Mouse (Mus musculus) limb, embryonic 11.5 days (tissue): ENCODE data around the gene Hcn2. TPM values are rescaled to one million over a fixed set of nuclear protein-coding genes. Genes with fewer than 3 reads are reported as not detected.

Experiments used
- ATAC-seq: fragments of 200-750 bp; cut with Nextera tagmentation; 2 replicates; pipeline ENCODE4 v1.8.0; 2017; ENCODE audit warnings: low read depth; ENCODE audit not compliant: insufficient number of reproducible peaks, low FRiP score, low TSS enrichment
- DNase-seq: peaks from one replicate; pipeline ENCODE4 v3.0.0-alpha.2; 2015; ENCODE audit warnings: low spot score
- H3K27ac ChIP-seq: fragments of 300-500 bp; sonication (generic); replicated peaks from 2 replicates; pipeline ENCODE4 v1.5.1; 2014; ENCODE audit warnings: low read depth, mild to moderate bottlenecking, low read length
- H3K27me3 ChIP-seq: fragments of 300-500 bp; sonication (generic); 2 replicates; pipeline ENCODE4 v1.6.1; 2014; ENCODE audit warnings: mild to moderate bottlenecking, low read length, mixed read lengths; ENCODE audit not compliant: control insufficient read depth, insufficient read depth
- H3K36me3 ChIP-seq: fragments of 300-500 bp; sonication (generic); 2 replicates; pipeline ENCODE4 v1.6.1; 2014; ENCODE audit warnings: mild to moderate bottlenecking, low read length, moderate library complexity, mixed read lengths; ENCODE audit not compliant: control insufficient read depth, insufficient read depth
- H3K4me1 ChIP-seq: fragments of 300-500 bp; sonication (generic); 2 replicates; pipeline ENCODE4 v1.6.1; 2014; ENCODE audit warnings: low read length, mixed read lengths; ENCODE audit not compliant: control insufficient read depth, insufficient read depth
- H3K4me2 ChIP-seq: fragments of 300-500 bp; sonication (generic); 2 replicates; pipeline ENCODE4 v1.6.1; 2014; ENCODE audit warnings: low read depth, mild to moderate bottlenecking, moderate library complexity; ENCODE audit not compliant: severe bottlenecking
- H3K4me3 ChIP-seq: fragments of 300-500 bp; sonication (generic); 2 replicates; pipeline ENCODE4 v1.5.1; 2014; ENCODE audit warnings: low read depth, low read length
- H3K9ac ChIP-seq: fragments of 300-500 bp; sonication (generic); 2 replicates; pipeline ENCODE4 v1.6.1; 2014; ENCODE audit warnings: mild to moderate bottlenecking, low read length
- H3K9me3 ChIP-seq: fragments of 300-500 bp; sonication (generic); 2 replicates; pipeline ENCODE4 v1.6.1; 2016; ENCODE audit warnings: low read length; ENCODE audit not compliant: control insufficient read depth
- WGBS: fragments of 180-500 bp; shearing (Covaris S2); extraction: QIAGEN DNeasy Blood & Tissue Kit; methylation state at CpG from one replicate; pipeline ENCODE4 v1.1.7; 2014; 5-methylcytosine and 5-hydroxymethylcytosine counted together
- polyA plus RNA-seq: library from polyadenylated mRNA; unstranded; fragments of >200 nt; fragmentation: Nextera tagmentation; extraction: Ambion mirVana; gene quantifications from 2 replicates; pipeline ENCODE4 v1.2.1, GENCODE M21; 2014

Gene Hcn2
- polyA plus RNA-seq, 1 experiment from 2014 or later = not detected

DNA sequence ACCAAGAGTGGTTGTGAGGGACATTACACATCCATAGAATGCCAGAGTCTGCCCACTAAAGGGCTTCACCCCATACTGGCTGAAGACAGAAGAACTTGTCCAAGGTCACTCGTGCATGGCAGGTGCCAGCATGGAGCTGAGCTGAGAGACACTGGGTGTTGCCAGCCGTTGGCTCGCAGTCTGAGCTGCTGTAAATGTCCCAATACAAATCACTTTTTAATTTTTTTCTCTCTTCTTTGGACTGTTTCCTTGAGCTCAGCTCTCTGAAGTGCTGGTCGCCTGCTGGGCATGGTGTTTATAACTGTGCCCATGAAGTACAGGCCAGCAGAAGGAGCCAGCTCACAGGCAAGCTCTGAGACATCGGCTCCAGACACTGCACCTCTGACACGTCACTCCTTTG, 6.6 kb downstream of the Hcn2 start:
- H3K27me3 ChIP-seq = peaks cover 8% of the 10 kb centered on the region
- WGBS = 81% methylated on average over 6 of the region's 6 CpGs
- no peak overlapping the region for H3K27ac ChIP-seq
- no peak overlapping the region for H3K9ac ChIP-seq
- ATAC-seq (no peak), DNase-seq (no peak)
- no peak overlapping the region for H3K4me2 ChIP-seq
- no peaks in the 10 kb centered on the region for H3K9me3 ChIP-seq
- no peaks in the 10 kb centered on the region for H3K4me1 ChIP-seq
- H3K4me3 ChIP-seq = no peak overlapping the region
- no peaks in the 10 kb centered on the region for H3K36me3 ChIP-seq

DNA sequence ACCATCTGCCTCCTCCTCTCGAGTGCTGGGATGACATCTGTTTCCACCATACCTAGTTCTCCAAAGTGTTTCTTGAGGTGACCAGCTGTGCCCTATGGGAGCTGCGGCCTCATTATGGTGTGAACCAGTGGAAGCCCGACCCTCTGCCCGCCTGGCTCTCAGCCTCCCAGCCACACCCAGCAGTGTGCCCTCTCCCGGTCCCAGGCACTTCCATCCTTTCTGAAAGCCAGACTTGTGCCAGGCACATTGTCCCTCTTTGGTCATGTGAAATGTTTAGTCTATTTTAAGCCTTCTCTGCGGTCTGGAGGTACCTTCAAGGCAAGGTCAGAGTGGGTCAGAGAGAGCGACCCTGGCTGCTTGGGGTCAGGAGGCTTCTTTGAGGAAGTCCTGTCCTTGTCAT, 7.3 kb downstream of the Hcn2 start:
- Histone ChIP-seq H3K9me3 (no peaks in the 10 kb centered on the region), H3K4me3 (no peak overlapping the region), H3K4me1 (no peaks in the 10 kb centered on the region), H3K36me3 (no peaks in the 10 kb centered on the region), H3K27ac (no peak overlapping the region), H3K27me3 (peaks cover 2% of the 10 kb centered on the region; the same call in 1 of the 2 replicates), H3K9ac (no peak overlapping the region), H3K4me2 (no peak overlapping the region)
- no peak for ATAC-seq
- WGBS = 78% methylated on average over 7 of the region's 7 CpGs
- DNase-seq = no peak

DNA sequence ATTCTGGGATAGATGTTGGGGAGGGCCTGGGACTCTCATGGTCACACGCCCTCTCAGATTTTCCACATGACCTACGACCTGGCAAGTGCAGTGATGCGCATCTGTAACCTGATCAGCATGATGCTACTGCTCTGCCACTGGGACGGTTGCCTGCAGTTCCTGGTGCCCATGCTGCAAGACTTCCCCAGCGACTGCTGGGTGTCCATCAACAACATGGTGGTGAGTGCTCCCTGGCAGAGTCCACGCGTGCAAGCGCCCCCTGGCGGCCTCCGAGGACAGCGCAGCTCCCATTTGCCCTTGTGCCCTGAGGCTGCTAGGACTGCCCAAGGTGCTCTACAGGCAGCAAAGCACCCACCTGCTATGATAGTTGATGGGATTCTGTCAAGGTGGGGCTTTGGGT, 9.7 kb downstream of the Hcn2 start:
- Histone ChIP-seq H3K9me3 (no peaks in the 10 kb centered on the region), H3K4me2 (no peak overlapping the region), H3K27ac (no peak overlapping the region), H3K9ac (no peak overlapping the region), H3K36me3 (no peaks in the 10 kb centered on the region), H3K27me3 (no peaks in the 10 kb centered on the region), H3K4me3 (no peak overlapping the region; the same call in 1 of the 2 replicates), H3K4me1 (no peaks in the 10 kb centered on the region)
- DNase-seq (peak; percentile 54), ATAC-seq (no peak)
- 41% methylated on average over 11 of the region's 11 CpGs for WGBS

DNA sequence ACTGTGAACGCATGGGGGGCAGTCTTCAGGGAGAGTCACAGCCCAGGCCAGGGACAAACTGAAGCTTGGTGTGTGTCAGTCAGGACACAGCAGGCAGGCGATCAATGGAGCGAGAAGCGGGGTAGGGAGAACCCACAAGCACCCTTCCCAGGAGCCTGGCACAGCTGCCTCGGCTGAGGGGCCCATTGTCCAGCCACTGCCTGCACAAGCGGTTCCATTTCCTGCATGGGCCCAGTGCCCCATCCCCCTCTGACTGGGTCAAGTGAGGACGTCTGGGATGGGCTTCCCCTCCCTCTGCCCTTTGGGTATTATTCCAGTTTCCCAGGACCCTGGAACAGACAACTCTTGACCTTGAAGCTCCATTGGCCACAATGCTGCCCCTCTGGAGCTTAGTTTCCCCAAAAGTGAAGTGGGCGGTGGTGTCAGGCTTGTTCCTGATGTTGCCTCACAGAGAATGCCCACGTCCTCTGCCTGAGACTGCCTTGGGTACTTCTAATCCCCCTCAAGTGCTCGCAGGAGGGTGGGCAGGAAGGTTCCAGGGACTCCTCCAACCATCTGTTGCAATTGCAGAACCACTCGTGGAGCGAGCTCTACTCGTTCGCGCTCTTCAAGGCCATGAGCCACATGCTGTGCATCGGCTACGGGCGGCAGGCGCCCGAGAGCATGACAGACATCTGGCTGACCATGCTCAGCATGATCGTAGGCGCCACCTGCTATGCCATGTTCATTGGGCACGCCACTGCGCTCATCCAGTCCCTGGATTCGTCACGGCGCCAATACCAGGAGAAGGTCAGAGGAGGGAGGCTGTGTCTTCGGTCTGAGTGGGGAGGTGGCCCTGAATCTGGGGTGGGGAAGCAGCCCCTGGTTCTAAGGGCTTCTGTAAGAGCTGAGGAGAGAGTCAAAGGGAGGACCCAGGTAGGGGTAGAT, 12.2 kb downstream of the Hcn2 start:
- Histone ChIP-seq H3K27ac (no peak overlapping the region), H3K4me3 (no peak overlapping the region), H3K36me3 (no peaks in the 10 kb centered on the region), H3K9ac (no peak overlapping the region), H3K4me2 (no peak overlapping the region), H3K9me3 (no peaks in the 10 kb centered on the region), H3K4me1 (no peaks in the 10 kb centered on the region), H3K27me3 (no peaks in the 10 kb centered on the region)
- WGBS = 75% methylated on average over 28 of the region's 28 CpGs
- no peak for ATAC-seq
- no peak for DNase-seq

DNA sequence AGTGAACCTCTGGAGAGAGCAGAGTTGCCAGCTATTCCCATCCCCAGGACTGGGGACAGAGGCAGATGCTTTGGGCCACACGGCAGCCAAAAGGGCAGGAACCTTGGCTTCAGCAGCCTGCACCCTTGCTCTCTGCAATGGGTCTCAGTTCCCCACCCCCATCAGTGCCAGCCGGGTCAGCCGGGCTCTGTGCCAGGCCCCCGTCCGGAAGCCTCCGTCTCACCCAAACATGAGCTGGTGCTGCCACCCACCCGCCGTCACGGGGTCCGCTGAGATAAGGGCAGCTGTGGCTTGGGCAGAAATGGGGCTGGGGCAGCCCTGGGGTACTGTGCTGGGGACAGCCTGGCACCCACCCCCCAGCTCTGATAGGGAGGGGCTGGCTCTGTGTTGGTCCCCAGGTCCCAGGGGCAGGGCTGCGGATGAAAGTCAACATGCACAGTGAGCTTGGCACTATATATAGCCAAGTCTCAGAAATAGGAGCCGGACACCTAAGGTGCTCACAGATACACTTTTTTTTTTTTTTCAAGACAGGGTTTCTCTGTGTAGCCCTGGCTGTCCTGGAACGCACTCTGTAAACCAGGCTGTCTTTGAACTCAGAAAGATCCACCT, 13.0 kb downstream of the Hcn2 start:
- Histone ChIP-seq H3K4me2 (no peak overlapping the region), H3K4me1 (no peaks in the 10 kb centered on the region), H3K27ac (no peak overlapping the region), H3K36me3 (no peaks in the 10 kb centered on the region), H3K9me3 (no peaks in the 10 kb centered on the region), H3K9ac (no peak overlapping the region), H3K4me3 (no peak overlapping the region), H3K27me3 (no peaks in the 10 kb centered on the region)
- DNase-seq (no peak), ATAC-seq (no peak)
- WGBS = 86% methylated on average over 13 of the region's 13 CpGs

DNA sequence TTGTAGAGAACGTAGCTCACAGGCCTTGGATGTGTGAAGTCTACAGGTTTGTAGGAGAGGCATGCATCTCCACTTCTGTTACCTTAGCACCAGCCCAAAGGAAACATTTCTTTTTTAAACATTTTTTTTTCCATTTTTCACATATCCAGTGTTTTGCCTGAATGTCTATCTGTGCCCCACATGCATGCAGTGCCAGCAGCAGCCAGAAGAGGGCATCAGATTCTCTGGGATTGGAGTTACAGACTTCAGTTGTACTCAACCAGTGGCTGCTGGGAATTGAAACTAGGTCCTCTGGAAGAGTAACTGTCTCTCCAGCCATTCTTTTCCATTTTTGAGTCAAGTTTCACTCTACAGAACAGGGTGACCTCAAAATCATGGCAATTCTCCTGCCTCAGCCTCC, 16.1 kb downstream of the Hcn2 start:
- Histone ChIP-seq H3K27ac (no peak overlapping the region), H3K4me3 (no peak overlapping the region), H3K4me2 (no peak overlapping the region), H3K27me3 (peaks cover 13% of the 10 kb centered on the region), H3K36me3 (peaks cover 20% of the 10 kb centered on the region), H3K4me1 (no peaks in the 10 kb centered on the region), H3K9me3 (peaks cover under 1% of the 10 kb centered on the region; the same call in 1 of the 2 replicates), H3K9ac (no peak overlapping the region)
- DNase-seq (no peak), ATAC-seq (no peak)
- 96% methylated on average over 1 of the region's 1 CpGs for WGBS

DNA sequence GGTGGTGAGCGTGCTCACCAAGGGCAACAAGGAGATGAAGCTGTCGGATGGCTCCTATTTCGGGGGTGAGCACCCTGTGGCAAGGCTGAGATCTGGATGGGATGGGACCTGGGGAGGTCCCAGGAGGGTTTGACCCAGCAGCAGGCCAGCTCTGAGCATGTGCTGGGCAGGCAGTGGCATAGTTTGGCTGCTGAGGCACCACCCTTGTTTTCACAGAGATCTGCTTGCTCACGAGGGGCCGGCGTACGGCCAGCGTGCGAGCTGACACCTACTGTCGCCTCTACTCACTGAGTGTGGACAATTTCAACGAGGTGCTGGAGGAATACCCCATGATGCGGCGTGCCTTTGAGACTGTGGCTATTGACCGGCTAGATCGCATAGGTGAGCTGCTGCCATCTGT, 17.4 kb downstream of the Hcn2 start:
- H3K36me3 ChIP-seq = peaks cover 33% of the 10 kb centered on the region
- WGBS = 93% methylated on average over 15 of the region's 15 CpGs
- H3K27me3 ChIP-seq = peaks cover 13% of the 10 kb centered on the region
- no peak overlapping the region for H3K4me2 ChIP-seq
- H3K4me1 ChIP-seq = no peaks in the 10 kb centered on the region
- H3K4me3 ChIP-seq = no peak overlapping the region
- DNase-seq = no peak
- peaks cover 14% of the 10 kb centered on the region for H3K9me3 ChIP-seq
- no peak overlapping the region for H3K27ac ChIP-seq
- no peak for ATAC-seq
- H3K9ac ChIP-seq = no peak overlapping the region

DNA sequence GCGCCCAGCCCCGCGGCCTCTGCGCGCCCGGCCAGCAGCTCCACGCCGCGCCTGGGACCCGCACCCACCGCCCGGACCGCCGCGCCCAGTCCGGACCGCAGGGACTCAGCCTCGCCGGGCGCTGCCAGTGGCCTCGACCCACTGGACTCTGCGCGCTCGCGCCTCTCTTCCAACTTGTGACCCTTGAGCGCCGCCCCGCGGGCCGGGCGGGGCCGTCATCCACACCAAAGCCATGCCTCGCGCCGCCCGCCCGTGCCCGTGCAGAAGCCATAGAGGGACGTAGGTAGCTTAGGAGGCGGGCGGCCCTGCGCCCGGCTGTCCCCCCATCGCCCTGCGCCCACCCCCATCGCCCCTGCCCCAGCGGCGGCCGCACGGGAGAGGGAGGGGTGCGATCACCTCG, 18.9 kb downstream of the Hcn2 start:
- Histone ChIP-seq H3K4me1 (no peaks in the 10 kb centered on the region), H3K9ac (no peak overlapping the region), H3K4me2 (0 out of 2 replicates have a peak overlapping the region, but pooled peaks have one; percentile 12), H3K4me3 (no peak overlapping the region), H3K9me3 (peaks cover 28% of the 10 kb centered on the region), H3K36me3 (peaks cover 49% of the 10 kb centered on the region), H3K27me3 (peaks cover 13% of the 10 kb centered on the region), H3K27ac (no peak overlapping the region)
- DNase-seq (no peak), ATAC-seq (no peak)
- WGBS = 19% methylated on average over 40 of the region's 52 CpGs
